Mouse (Mus musculus): Measurements from ENCODE around the gene Dnajb12. TPM values are rescaled to one million over a fixed set of nuclear protein-coding genes. Genes with fewer than 3 reads are reported as not detected.

The Dnajb12 gene
- polyA plus RNA-seq, 1 experiment from 2014 or later, result 18.6 TPM

GRCm38 (mm10) chr10:59911091-59911490 lies 31.7 kb downstream of the Dnajb12 start:
- H3K4me2 ChIP-seq (replicated peaks), result peak overlapping the region; percentile 43
- ATAC-seq, result no peak
- 23% methylated on average over 6 of the region's 6 CpGs for WGBS
- no peak overlapping the region for H3K27ac ChIP-seq
- no peaks in the 10 kb centered on the region for H3K9me3 ChIP-seq
- no peak overlapping the region for H3K4me3 ChIP-seq (replicated peaks)
- H3K27me3 ChIP-seq, result 0 out of 2 replicates have a peak, but pooled peaks cover 5% of the 10 kb centered on the region
- 0 out of 2 replicates have a peak overlapping the region, but pooled peaks have one; percentile 23 for H3K9ac ChIP-seq (replicated peaks)
- no peaks in the 10 kb centered on the region for H3K36me3 ChIP-seq
- H3K4me1 ChIP-seq (replicated peaks), result peaks cover 39% of the 10 kb centered on the region

- H3K27ac ChIP-seq, result no peak overlapping the region; the same call in 1 of the 2 replicates
Observed at GRCm38 (mm10) chr10:59911561-59912198, 32.3 kb downstream of the Dnajb12 start.

GRCm38 (mm10) chr10:59915196-59915962 lies 36.0 kb downstream of the Dnajb12 start:
- no peaks in the 10 kb centered on the region for H3K9me3 ChIP-seq
- H3K27me3 ChIP-seq, result no peaks in the 10 kb centered on the region
- H3K27ac ChIP-seq, result no peak overlapping the region
- 91% methylated on average over 8 of the region's 8 CpGs for WGBS
- peaks cover 33% of the 10 kb centered on the region for H3K4me1 ChIP-seq (replicated peaks)
- ATAC-seq, result no peak
- H3K4me3 ChIP-seq (replicated peaks), result no peak overlapping the region
- H3K36me3 ChIP-seq, result no peaks in the 10 kb centered on the region
- no peak overlapping the region for H3K9ac ChIP-seq (replicated peaks)
- H3K4me2 ChIP-seq (replicated peaks), result no peak overlapping the region

More at GRCm38 (mm10) chr10:59911561-59912198, 32.3 kb downstream of the Dnajb12 start:
- 3% methylated on average over 25 of the region's 25 CpGs for WGBS
- Histone ChIP-seq H3K4me2 (replicated peaks) (peak overlapping the region; percentile 43), H3K4me3 (replicated peaks) (no peak overlapping the region), H3K9ac (replicated peaks) (peak overlapping the region; percentile 23; the same call in 1 of the 2 replicates), H3K4me1 (replicated peaks) (peaks cover 45% of the 10 kb centered on the region), H3K9me3 (no peaks in the 10 kb centered on the region), H3K36me3 (no peaks in the 10 kb centered on the region), H3K27me3 (0 out of 2 replicates have a peak, but pooled peaks cover 5% of the 10 kb centered on the region)
- ATAC-seq, result 0 out of 2 replicates have a peak, but pooled peaks have one; percentile 22

GRCm38 (mm10) chr10:59916159-59916558 lies 36.8 kb downstream of the Dnajb12 start:
- Histone ChIP-seq H3K9me3 (no peaks in the 10 kb centered on the region), H3K4me2 (replicated peaks) (peak overlapping the region; percentile 48), H3K4me3 (replicated peaks) (no peak overlapping the region), H3K36me3 (no peaks in the 10 kb centered on the region), H3K9ac (replicated peaks) (0 out of 2 replicates have a peak overlapping the region, but pooled peaks have one; percentile 10), H3K27me3 (no peaks in the 10 kb centered on the region), H3K4me1 (replicated peaks) (peaks cover 36% of the 10 kb centered on the region), H3K27ac (peak overlapping the region; percentile 30; the same call in 1 of the 2 replicates)
- 16% methylated on average over 4 of the region's 4 CpGs for WGBS
- no peak for ATAC-seq

GRCm38 (mm10) chr10:59916649-59917048 lies 37.3 kb downstream of the Dnajb12 start:
- Histone ChIP-seq H3K4me3 (replicated peaks) (no peak overlapping the region), H3K4me2 (replicated peaks) (peak overlapping the region; percentile 48), H3K36me3 (no peaks in the 10 kb centered on the region), H3K27me3 (no peaks in the 10 kb centered on the region), H3K4me1 (replicated peaks) (peaks cover 36% of the 10 kb centered on the region), H3K27ac (peak overlapping the region; percentile 30; the same call in 1 of the 2 replicates), H3K9me3 (no peaks in the 10 kb centered on the region), H3K9ac (replicated peaks) (0 out of 2 replicates have a peak overlapping the region, but pooled peaks have one; percentile 10)
- peak; percentile 73 for ATAC-seq
- WGBS, result 2% methylated on average over 10 of the region's 10 CpGs

DNA sequence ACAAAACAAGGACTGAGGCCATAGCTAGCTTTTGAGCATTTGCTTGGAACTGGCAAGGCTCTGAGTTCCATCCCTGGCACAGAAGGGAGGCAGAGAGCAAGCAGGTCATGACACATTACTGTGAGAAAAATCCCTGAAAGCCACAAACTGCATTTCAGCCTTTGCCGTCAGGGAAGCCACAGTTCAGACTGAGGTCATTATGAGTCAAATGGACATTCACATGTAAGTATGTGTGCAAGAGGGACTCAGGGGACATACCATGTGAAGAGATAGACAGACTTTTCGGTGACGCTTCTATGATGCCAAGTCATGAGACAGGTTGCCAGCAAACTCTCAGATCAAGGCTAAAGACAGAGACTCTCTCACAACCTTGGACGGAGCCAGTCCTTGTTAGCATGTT lies 38.8 kb downstream of the Dnajb12 start:
- Histone ChIP-seq H3K4me2 (replicated peaks) (no peak overlapping the region), H3K4me3 (replicated peaks) (no peak overlapping the region), H3K9ac (replicated peaks) (no peak overlapping the region), H3K36me3 (no peaks in the 10 kb centered on the region), H3K9me3 (no peaks in the 10 kb centered on the region), H3K27me3 (no peaks in the 10 kb centered on the region), H3K4me1 (replicated peaks) (peaks cover 33% of the 10 kb centered on the region), H3K27ac (no peak overlapping the region)
- no peak for ATAC-seq
- 96% methylated on average over 4 of the region's 4 CpGs for WGBS

DNA sequence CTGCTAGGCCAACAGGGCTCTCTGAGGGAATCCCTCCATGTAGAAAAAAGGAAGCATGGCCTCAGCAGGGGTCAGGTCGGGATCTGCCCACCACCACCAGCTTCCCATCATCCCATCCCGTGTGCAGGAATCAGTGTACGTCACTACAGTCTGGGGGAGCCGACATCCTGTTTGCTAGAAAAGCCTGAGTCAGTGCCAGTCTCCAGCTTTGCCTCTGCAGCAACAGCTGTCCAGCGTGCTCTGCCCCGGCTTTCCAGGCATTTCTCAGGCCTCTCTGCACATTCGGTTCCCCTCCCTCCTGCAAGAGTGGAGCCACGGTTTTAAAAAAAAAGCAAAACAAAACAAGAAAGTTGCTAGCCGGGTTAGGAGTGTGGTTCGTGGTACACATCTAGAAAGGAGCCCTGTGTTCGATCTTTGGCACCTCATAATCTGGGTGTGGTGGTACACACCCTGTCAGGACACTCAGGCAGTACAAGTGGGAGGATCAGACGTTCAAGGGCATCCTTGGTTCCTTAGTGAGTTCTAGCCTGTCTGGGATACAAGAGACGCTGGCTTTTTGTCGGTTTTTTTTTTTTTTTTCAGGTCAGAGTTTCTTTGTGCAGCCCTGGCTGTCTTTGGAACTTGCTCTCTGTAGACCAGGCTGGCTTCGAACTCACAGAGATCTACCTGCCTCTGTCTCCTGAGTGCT lies 40.3 kb downstream of the Dnajb12 start:
- H3K27ac ChIP-seq, result peak overlapping the region; percentile 71
- H3K27me3 ChIP-seq, result no peaks in the 10 kb centered on the region
- ATAC-seq, result no peak
- no peak overlapping the region for H3K4me2 ChIP-seq (replicated peaks)
- H3K4me1 ChIP-seq (replicated peaks), result peaks cover 33% of the 10 kb centered on the region
- WGBS, result 51% methylated on average over 15 of the region's 15 CpGs
- H3K36me3 ChIP-seq, result no peaks in the 10 kb centered on the region
- no peaks in the 10 kb centered on the region for H3K9me3 ChIP-seq
- H3K4me3 ChIP-seq (replicated peaks), result no peak overlapping the region
- H3K9ac ChIP-seq (replicated peaks), result no peak overlapping the region

- peak overlapping the region; percentile 64; the same call in 1 of the 2 replicates for H3K9ac ChIP-seq (replicated peaks)
- H3K9me3 ChIP-seq, result no peaks in the 10 kb centered on the region
- 28% methylated on average over 7 of the region's 7 CpGs for WGBS
- H3K36me3 ChIP-seq, result no peaks in the 10 kb centered on the region
- ATAC-seq, result peak; percentile 44; the same call in 1 of the 2 replicates
- peak overlapping the region; percentile 71 for H3K27ac ChIP-seq
- H3K27me3 ChIP-seq, result no peaks in the 10 kb centered on the region
- peak overlapping the region; percentile 69 for H3K4me2 ChIP-seq (replicated peaks)
- H3K4me1 ChIP-seq (replicated peaks), result peaks cover 33% of the 10 kb centered on the region
- peak overlapping the region; percentile 38 for H3K4me3 ChIP-seq (replicated peaks)
Observed at GRCm38 (mm10) chr10:59920485-59920809, 41.1 kb downstream of the Dnajb12 start.

GRCm38 (mm10) chr10:59920810-59921681 lies 41.7 kb downstream of the Dnajb12 start:
- H3K9me3 ChIP-seq, result no peaks in the 10 kb centered on the region
- H3K4me3 ChIP-seq (replicated peaks), result peak overlapping the region; percentile 38
- 3% methylated on average over 33 of the region's 33 CpGs for WGBS
- peak overlapping the region; percentile 71 for H3K27ac ChIP-seq
- no peaks in the 10 kb centered on the region for H3K36me3 ChIP-seq
- H3K27me3 ChIP-seq, result no peaks in the 10 kb centered on the region
- peak overlapping the region; percentile 69 for H3K4me2 ChIP-seq (replicated peaks)
- ATAC-seq, result peak; percentile 79
- H3K9ac ChIP-seq (replicated peaks), result peak overlapping the region; percentile 64
- H3K4me1 ChIP-seq (replicated peaks), result peaks cover 29% of the 10 kb centered on the region

GRCm38 (mm10) chr10:59923493-59923892 lies 44.1 kb downstream of the Dnajb12 start:
- H3K9me3 ChIP-seq, result no peaks in the 10 kb centered on the region
- H3K27me3 ChIP-seq, result no peaks in the 10 kb centered on the region
- no peak overlapping the region for H3K4me2 ChIP-seq (replicated peaks)
- H3K36me3 ChIP-seq, result no peaks in the 10 kb centered on the region
- no peak overlapping the region for H3K9ac ChIP-seq (replicated peaks)
- H3K4me3 ChIP-seq (replicated peaks), result no peak overlapping the region
- H3K4me1 ChIP-seq (replicated peaks), result peaks cover 19% of the 10 kb centered on the region
- no peak overlapping the region for H3K27ac ChIP-seq
- 81% methylated on average over 2 of the region's 2 CpGs for WGBS
- ATAC-seq, result no peak

GRCm38 (mm10) chr10:59924305-59924704 lies 44.9 kb downstream of the Dnajb12 start:
- Histone ChIP-seq H3K36me3 (no peaks in the 10 kb centered on the region), H3K4me2 (replicated peaks) (no peak overlapping the region), H3K9me3 (no peaks in the 10 kb centered on the region), H3K27me3 (no peaks in the 10 kb centered on the region), H3K4me1 (replicated peaks) (peaks cover 19% of the 10 kb centered on the region), H3K4me3 (replicated peaks) (no peak overlapping the region), H3K27ac (no peak overlapping the region), H3K9ac (replicated peaks) (no peak overlapping the region)
- 27% methylated on average over 3 of the region's 3 CpGs for WGBS
- ATAC-seq, result no peak
